ENCODE assay signal across 26 mouse cellular contexts in genomic region chr9:99662887-99663286, GRCm38 (mm10). TPM values are rescaled to one million over a fixed set of nuclear protein-coding genes. Genes with fewer than 3 reads are reported as not detected.
DNase-seq lines count a peak whose midpoint lies in the region; ATAC-seq lines count a peak whose summit lies in the region.
"Had no signal": no experiment of that assay in that cellular context is flagged by ENCODE, and none has a peak within 500 bp of the region (broad histone marks: within the 10 kb centered on the region; RNA-seq: fewer than 3 reads in every experiment).

No protein-coding gene starts in this region.

- no peak overlapping the region for H3K4me2 ChIP-seq in forebrain, embryonic 16.5 days (ENCODE audit: low read length)
- no peak overlapping the region for H3K4me2 ChIP-seq in forebrain, embryonic 11.5 days (ENCODE audit: low read depth, low read length, severe bottlenecking)
- H3K4me2 ChIP-seq in hindbrain, embryonic 16.5 days (ENCODE audit: low read length), result no peak overlapping the region
- no peak overlapping the region for H3K4me2 ChIP-seq in hindbrain, embryonic 14.5 days (replicated peaks)
- H3K4me2 ChIP-seq in midbrain, embryonic 16.5 days (ENCODE audit: low read length), result no peak overlapping the region
- no peak overlapping the region for H3K4me2 ChIP-seq in midbrain, embryonic 14.5 days (ENCODE audit: low read length)
- H3K4me2 ChIP-seq: limb, embryonic 13.5 days; liver, embryonic 12.5 days; midbrain, embryonic 12.5 days had no signal

- no peaks in the 10 kb centered on the region for H3K9me3 ChIP-seq in forebrain, embryonic 16.5 days (ENCODE audit: control insufficient read depth, low read length)
- no peaks in the 10 kb centered on the region for H3K9me3 ChIP-seq in forebrain, embryonic 11.5 days (ENCODE audit: control insufficient read depth, low read length)
- H3K9me3 ChIP-seq in hindbrain, embryonic 16.5 days (ENCODE audit: control insufficient read depth, low read length), result no peaks in the 10 kb centered on the region
- no peaks in the 10 kb centered on the region for H3K9me3 ChIP-seq in hindbrain, embryonic 14.5 days (ENCODE audit: control insufficient read depth, low read length)
- H3K9me3 ChIP-seq in midbrain, embryonic 16.5 days (replicated peaks; ENCODE audit: control insufficient read depth, low read length, poor library complexity, severe bottlenecking), result no peaks in the 10 kb centered on the region
- H3K9me3 ChIP-seq in midbrain, embryonic 14.5 days (ENCODE audit: control insufficient read depth, low read length), result no peaks in the 10 kb centered on the region
- H3K9me3 ChIP-seq: G1E; limb, embryonic 13.5 days; liver, embryonic 12.5 days; midbrain, embryonic 12.5 days had no signal

- H3K9ac ChIP-seq in forebrain, embryonic 16.5 days (replicated peaks; ENCODE audit: low read depth, low read length), result no peak overlapping the region
- H3K9ac ChIP-seq in forebrain, embryonic 11.5 days (ENCODE audit: low read length), result no peak overlapping the region
- no peak overlapping the region for H3K9ac ChIP-seq in hindbrain, embryonic 16.5 days (ENCODE audit: low read depth, low read length)
- no peak overlapping the region for H3K9ac ChIP-seq in hindbrain, embryonic 14.5 days
- H3K9ac ChIP-seq in midbrain, embryonic 16.5 days (ENCODE audit: low read depth, low read length), result no peak overlapping the region
- H3K9ac ChIP-seq in midbrain, embryonic 14.5 days (replicated peaks; ENCODE audit: low read length), result no peak overlapping the region
- H3K9ac ChIP-seq: limb, embryonic 13.5 days; liver, embryonic 12.5 days; liver, postnatal 0 days; midbrain, embryonic 12.5 days had no signal

- peak; percentile 54; the same call in 1 of the 2 replicates for ATAC-seq in forebrain, embryonic 16.5 days
- no peak for ATAC-seq in forebrain, embryonic 11.5 days (replicated peaks; ENCODE audit: low FRiP score)
- 0 out of 2 replicates have a peak, but pooled peaks have one; percentile 55 for ATAC-seq in hindbrain, embryonic 16.5 days
- ATAC-seq in hindbrain, embryonic 14.5 days (ENCODE audit: low FRiP score), result no peak
- ATAC-seq in midbrain, embryonic 16.5 days, result peak; percentile 45; the same call in 1 of the 2 replicates
- ATAC-seq in midbrain, embryonic 14.5 days (ENCODE audit: low FRiP score, low TSS enrichment), result no peak
- ATAC-seq: liver, embryonic 12.5 days; liver, postnatal 0 days had no signal

- 0 out of 2 replicates have a peak, but pooled peaks cover 2% of the 10 kb centered on the region for H3K4me1 ChIP-seq in forebrain, embryonic 16.5 days (replicated peaks; ENCODE audit: control insufficient read depth, insufficient read depth, low read length)
- no peaks in the 10 kb centered on the region for H3K4me1 ChIP-seq in forebrain, embryonic 11.5 days (replicated peaks; ENCODE audit: control insufficient read depth, insufficient read depth, low read length)
- no peaks in the 10 kb centered on the region for H3K4me1 ChIP-seq in hindbrain, embryonic 16.5 days (ENCODE audit: control insufficient read depth, insufficient read depth, low read depth, low read length)
- H3K4me1 ChIP-seq in hindbrain, embryonic 14.5 days (replicated peaks; ENCODE audit: control insufficient read depth, insufficient read depth, low read length), result no peaks in the 10 kb centered on the region
- H3K4me1 ChIP-seq in midbrain, embryonic 16.5 days (ENCODE audit: control insufficient read depth, insufficient read depth, low read length), result no peaks in the 10 kb centered on the region
- H3K4me1 ChIP-seq in midbrain, embryonic 14.5 days (ENCODE audit: control insufficient read depth, insufficient read depth, low read length), result no peaks in the 10 kb centered on the region
- H3K4me1 ChIP-seq: limb, embryonic 13.5 days; midbrain, embryonic 12.5 days had no signal

- H3K27ac ChIP-seq in forebrain, embryonic 16.5 days (ENCODE audit: low read length), result no peak overlapping the region
- H3K27ac ChIP-seq in forebrain, embryonic 11.5 days (ENCODE audit: low read depth, low read length), result no peak overlapping the region
- no peak overlapping the region for H3K27ac ChIP-seq in hindbrain, embryonic 16.5 days (ENCODE audit: low read depth, low read length)
- no peak overlapping the region for H3K27ac ChIP-seq in hindbrain, embryonic 14.5 days
- H3K27ac ChIP-seq in midbrain, embryonic 16.5 days (ENCODE audit: low read length), result no peak overlapping the region
- H3K27ac ChIP-seq in midbrain, embryonic 14.5 days (replicated peaks; ENCODE audit: low read depth, low read length), result no peak overlapping the region
- H3K27ac ChIP-seq: gastrocnemius, adult 2 months; limb, embryonic 13.5 days; liver, embryonic 12.5 days; midbrain, embryonic 12.5 days had no signal

- DNase-seq in adrenal gland, adult 8-10 months, result peak; percentile 11
- no peak for DNase-seq in adrenal gland, postnatal 25 days
- DNase-seq in forebrain, embryonic 11.5 days (ENCODE audit: low spot score), result no peak
- DNase-seq in hindbrain, embryonic 14.5 days (ENCODE audit: low spot score), result no peak
- no peak for DNase-seq in midbrain, embryonic 14.5 days

- WGBS in forebrain, embryonic 16.5 days, result 92% methylated on average over 10 of the region's 10 CpGs
- WGBS in forebrain, embryonic 11.5 days, result 90% methylated on average over 10 of the region's 10 CpGs
- 93% methylated on average over 10 of the region's 10 CpGs for WGBS in hindbrain, embryonic 16.5 days
- 97% methylated on average over 10 of the region's 10 CpGs for WGBS in hindbrain, embryonic 14.5 days
- 95% methylated on average over 10 of the region's 10 CpGs for WGBS in midbrain, embryonic 16.5 days
- 95% methylated on average over 10 of the region's 10 CpGs for WGBS in midbrain, embryonic 14.5 days

- peaks cover 5% of the 10 kb centered on the region for H3K36me3 ChIP-seq in forebrain, embryonic 16.5 days (ENCODE audit: control insufficient read depth, insufficient read depth)
- H3K36me3 ChIP-seq in forebrain, embryonic 11.5 days (ENCODE audit: control insufficient read depth, insufficient read depth, low read length), result peaks cover 5% of the 10 kb centered on the region
- peaks cover 4% of the 10 kb centered on the region for H3K36me3 ChIP-seq in hindbrain, embryonic 16.5 days (ENCODE audit: control insufficient read depth, insufficient read depth, low read length)
- H3K36me3 ChIP-seq in hindbrain, embryonic 14.5 days (replicated peaks; ENCODE audit: control insufficient read depth, insufficient read depth), result peaks cover 10% of the 10 kb centered on the region; the same call in 1 of the 2 replicates
- H3K36me3 ChIP-seq in midbrain, embryonic 16.5 days (ENCODE audit: control insufficient read depth, insufficient read depth, low read length), result peaks cover 7% of the 10 kb centered on the region; the same call in 1 of the 2 replicates
- H3K36me3 ChIP-seq in midbrain, embryonic 14.5 days (ENCODE audit: control insufficient read depth, insufficient read depth, low read length), result peaks cover 9% of the 10 kb centered on the region
- H3K36me3 ChIP-seq: G1E had no signal

- H3K4me3 ChIP-seq in forebrain, embryonic 16.5 days (replicated peaks; ENCODE audit: low read length), result no peak overlapping the region
- no peak overlapping the region for H3K4me3 ChIP-seq in forebrain, embryonic 11.5 days (ENCODE audit: low read depth, low read length)
- H3K4me3 ChIP-seq in hindbrain, embryonic 16.5 days (ENCODE audit: low read length), result no peak overlapping the region
- H3K4me3 ChIP-seq in hindbrain, embryonic 14.5 days (replicated peaks; ENCODE audit: low read length), result no peak overlapping the region
- H3K4me3 ChIP-seq in midbrain, embryonic 16.5 days (ENCODE audit: low read depth, low read length), result no peak overlapping the region
- no peak overlapping the region for H3K4me3 ChIP-seq in midbrain, embryonic 14.5 days (replicated peaks; ENCODE audit: low read depth, low read length)
- H3K4me3 ChIP-seq: limb, embryonic 13.5 days; liver, embryonic 12.5 days; midbrain, embryonic 12.5 days; myocyte had no signal

- no peaks in the 10 kb centered on the region for H3K27me3 ChIP-seq in forebrain, embryonic 16.5 days (replicated peaks; ENCODE audit: control insufficient read depth, insufficient read depth, low read length)
- H3K27me3 ChIP-seq in forebrain, embryonic 11.5 days (ENCODE audit: control insufficient read depth, insufficient read depth, low read length), result no peaks in the 10 kb centered on the region
- H3K27me3 ChIP-seq in hindbrain, embryonic 16.5 days (replicated peaks; ENCODE audit: control insufficient read depth, insufficient read depth, low read length), result no peaks in the 10 kb centered on the region
- no peaks in the 10 kb centered on the region for H3K27me3 ChIP-seq in hindbrain, embryonic 14.5 days (ENCODE audit: control insufficient read depth, insufficient read depth, low read length)
- H3K27me3 ChIP-seq in midbrain, embryonic 16.5 days (ENCODE audit: control insufficient read depth, insufficient read depth, low read depth, low read length), result no peaks in the 10 kb centered on the region
- H3K27me3 ChIP-seq in midbrain, embryonic 14.5 days (ENCODE audit: control insufficient read depth, insufficient read depth, low read length), result no peaks in the 10 kb centered on the region
- H3K27me3 ChIP-seq: limb, embryonic 13.5 days; liver, embryonic 12.5 days; midbrain, embryonic 12.5 days had no signal

RNA-seq across cellular contexts. Expression of gene Dzip1l, which starts 33.6 kb away (rescaled TPM):
- total RNA-seq in adrenal gland, adult 8-10 months (2022), result 1 to 10 TPM; 4.8 to 6.8 (median 5.1) TPM
- total RNA-seq in adrenal gland, postnatal 25 days (2021), result 6.6 and 6.8 TPM in 2 replicates
- polyA plus RNA-seq in forebrain, embryonic 16.5 days (2015; fragmentation: Nextera tagmentation; extraction: Ambion mirVana), result 12.2 and 13.3 TPM in 2 replicates
- 21.4 and 21.7 TPM in 2 replicates for polyA plus RNA-seq in forebrain, embryonic 11.5 days (2014; fragmentation: Nextera tagmentation; extraction: Ambion mirVana)
- 10.0 and 10.2 TPM in 2 replicates for polyA plus RNA-seq in hindbrain, embryonic 16.5 days (2015; fragmentation: Nextera tagmentation; extraction: Ambion mirVana)
- 6.6 and 7.9 TPM in 2 replicates for polyA plus RNA-seq in hindbrain, embryonic 14.5 days (2014; fragmentation: Nextera tagmentation; extraction: Ambion mirVana)
- polyA plus RNA-seq in midbrain, embryonic 16.5 days (2015; fragmentation: Nextera tagmentation; extraction: Ambion mirVana), result 7.7 and 8.8 TPM in 2 replicates
- 4.8 and 7.9 TPM in 2 replicates for polyA plus RNA-seq in midbrain, embryonic 14.5 days (2014; fragmentation: Nextera tagmentation; extraction: Ambion mirVana)
- total RNA-seq: common myeloid progenitor, adult 5-6 weeks; megakaryocyte, adult 5-6 weeks had no signal
- polyA plus RNA-seq: G1E had no signal

RNA-seq across cellular contexts. Expression of gene A4gnt, which starts 50.6 kb away (rescaled TPM):
- total RNA-seq in adrenal gland, adult 8-10 months (2022), result not detected
- total RNA-seq in adrenal gland, postnatal 25 days (2021), result not detected in 2 replicates
- not detected in 2 replicates for polyA plus RNA-seq in forebrain, embryonic 16.5 days (2015; fragmentation: Nextera tagmentation; extraction: Ambion mirVana)
- not detected in 2 replicates for polyA plus RNA-seq in forebrain, embryonic 11.5 days (2014; fragmentation: Nextera tagmentation; extraction: Ambion mirVana)
- polyA plus RNA-seq in hindbrain, embryonic 16.5 days (2015; fragmentation: Nextera tagmentation; extraction: Ambion mirVana), result not detected in 2 replicates
- polyA plus RNA-seq in hindbrain, embryonic 14.5 days (2014; fragmentation: Nextera tagmentation; extraction: Ambion mirVana), result not detected in 2 replicates
- polyA plus RNA-seq in midbrain, embryonic 16.5 days (2015; fragmentation: Nextera tagmentation; extraction: Ambion mirVana), result not detected in 2 replicates
- polyA plus RNA-seq in midbrain, embryonic 14.5 days (2014; fragmentation: Nextera tagmentation; extraction: Ambion mirVana), result not detected in 2 replicates
- total RNA-seq: adrenal gland, postnatal 14 days; common myeloid progenitor, adult 5-6 weeks; gastrocnemius, adult 2 months; gastrocnemius, postnatal 4 days; heart, adult 8-10 months; heart, postnatal 36 days; left cerebral cortex, postnatal 14 days; megakaryocyte, adult 5-6 weeks had no signal
- polyA plus RNA-seq: brain, embryonic 14.5 days; G1E; heart, embryonic 14.5 days; limb, embryonic 13.5 days; liver, embryonic 12.5 days; liver, postnatal 0 days; lung, embryonic 16.5 days; midbrain, embryonic 12.5 days; myocyte; neural tube, embryonic 14.5 days had no signal

RNA-seq across cellular contexts. Expression of gene Cldn18, which starts 54.2 kb away (rescaled TPM):
- not detected for total RNA-seq in adrenal gland, adult 8-10 months (2022)
- total RNA-seq in adrenal gland, postnatal 25 days (2021), result not detected in 2 replicates
- polyA plus RNA-seq in forebrain, embryonic 16.5 days (2015; fragmentation: Nextera tagmentation; extraction: Ambion mirVana), result 0.20 TPM in 1 of 2 replicates, not detected in the other
- not detected in 2 replicates for polyA plus RNA-seq in forebrain, embryonic 11.5 days (2014; fragmentation: Nextera tagmentation; extraction: Ambion mirVana)
- not detected in 2 replicates for polyA plus RNA-seq in hindbrain, embryonic 16.5 days (2015; fragmentation: Nextera tagmentation; extraction: Ambion mirVana)
- not detected in 2 replicates for polyA plus RNA-seq in hindbrain, embryonic 14.5 days (2014; fragmentation: Nextera tagmentation; extraction: Ambion mirVana)
- not detected in 2 replicates for polyA plus RNA-seq in midbrain, embryonic 16.5 days (2015; fragmentation: Nextera tagmentation; extraction: Ambion mirVana)
- not detected in 2 replicates for polyA plus RNA-seq in midbrain, embryonic 14.5 days (2014; fragmentation: Nextera tagmentation; extraction: Ambion mirVana)
- total RNA-seq: adrenal gland, postnatal 14 days; common myeloid progenitor, adult 5-6 weeks; gastrocnemius, adult 2 months; heart, adult 8-10 months; heart, postnatal 36 days; left cerebral cortex, postnatal 14 days; megakaryocyte, adult 5-6 weeks had no signal
- polyA plus RNA-seq: brain, embryonic 14.5 days; G1E; heart, embryonic 14.5 days; limb, embryonic 13.5 days; liver, embryonic 12.5 days; liver, postnatal 0 days; midbrain, embryonic 12.5 days; myocyte; neural tube, embryonic 14.5 days had no signal

Comparison
In these comparisons a context has a peak if more than half of its experiments do, and no peak if none do; other contexts are left out.
1. ATAC-seq: peak in forebrain, embryonic 16.5 days (single experiment), hindbrain, embryonic 16.5 days (single experiment) and midbrain, embryonic 16.5 days (single experiment); none in forebrain, embryonic 11.5 days (single experiment), hindbrain, embryonic 14.5 days (single experiment) and midbrain, embryonic 14.5 days (single experiment).